Mouse (Mus musculus): ENCODE results near the gene Gm11213.

Gene Gm11213

DNA sequence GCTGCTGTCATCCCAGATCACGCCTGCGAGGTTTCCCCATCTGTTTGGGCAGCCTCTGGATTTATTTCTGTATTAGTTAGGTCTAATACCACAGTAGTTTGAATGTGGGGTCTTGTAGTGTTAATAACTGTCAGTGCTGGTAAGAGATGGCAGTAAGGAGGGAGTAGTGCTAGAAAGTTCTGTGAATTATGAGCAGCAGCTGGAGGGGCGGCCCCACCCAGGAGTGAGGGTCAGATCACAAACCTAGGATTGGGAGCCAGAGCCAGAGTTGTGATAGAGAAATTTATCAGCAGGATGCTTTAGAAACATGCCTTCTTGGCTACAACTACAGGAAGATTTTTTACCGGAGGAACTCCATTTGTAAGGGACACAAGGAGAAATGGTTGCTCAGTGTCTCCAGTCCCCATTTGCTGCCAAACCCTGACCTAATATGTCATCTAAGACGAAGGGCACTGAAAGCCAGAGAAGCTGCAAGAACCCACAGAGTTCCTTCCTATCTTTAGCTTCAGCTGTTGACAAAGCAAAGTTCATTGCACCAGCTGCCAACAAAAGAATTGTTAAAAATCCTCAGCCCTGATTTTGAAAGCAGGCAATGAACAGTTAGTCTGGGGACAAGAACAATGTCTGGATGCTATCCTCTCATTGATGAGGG lies 10.5 kb downstream of the Gm11213 start:
- H3K9me3 ChIP-seq (ENCODE audit: low read length), result no peaks in the 10 kb centered on the region
- no peaks in the 10 kb centered on the region; the same call in 1 of the 2 replicates for H3K27me3 ChIP-seq (ENCODE audit: insufficient read depth, low read length)
- TF ChIP-seq NANOG (IDR thresholded peaks at IDR 0.05; ENCODE audit: borderline replicate concordance, low read length) (no peak), POU5F1 (IDR thresholded peaks at IDR 0.05; ENCODE audit: borderline replicate concordance, low read length) (no peak), CTCF (conservative IDR thresholded peaks at IDR 0.05; ENCODE audit: low read length) (no peak)
- no peaks in the 10 kb centered on the region for H3K36me3 ChIP-seq (ENCODE audit: insufficient read depth, low read length)
- no peaks in the 10 kb centered on the region for H3K4me1 ChIP-seq (replicated peaks; ENCODE audit: low read depth, low read length)
- no peak overlapping the region for H3K4me3 ChIP-seq (replicated peaks; ENCODE audit: low read length)

DNA sequence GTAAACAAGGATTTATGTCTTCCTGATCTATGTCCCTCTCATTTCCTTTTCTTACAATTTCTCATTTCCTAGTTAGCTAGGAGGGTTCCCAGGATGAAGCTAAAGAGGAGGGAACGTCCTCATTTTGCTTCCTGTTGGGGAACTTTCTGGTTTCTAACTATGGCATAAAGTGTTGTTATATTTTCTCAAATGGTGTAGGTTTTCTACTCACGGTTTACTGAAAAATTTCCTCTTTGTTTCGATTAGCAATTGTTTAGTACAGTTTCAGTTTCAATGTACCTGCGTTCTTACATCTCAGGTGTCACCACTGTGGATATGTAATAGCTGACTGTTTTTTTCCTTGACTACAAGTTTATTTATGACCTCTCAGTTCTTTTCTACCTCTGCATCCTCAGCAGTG lies 14.5 kb downstream of the Gm11213 start:
- Histone ChIP-seq H3K36me3 (ENCODE audit: insufficient read depth, low read length) (no peaks in the 10 kb centered on the region), H3K27me3 (ENCODE audit: insufficient read depth, low read length) (no peaks in the 10 kb centered on the region), H3K4me3 (replicated peaks; ENCODE audit: low read length) (no peak overlapping the region), H3K4me1 (replicated peaks; ENCODE audit: low read depth, low read length) (no peaks in the 10 kb centered on the region), H3K9me3 (ENCODE audit: low read length) (no peaks in the 10 kb centered on the region)
- TF ChIP-seq POU5F1 (IDR thresholded peaks at IDR 0.05; ENCODE audit: borderline replicate concordance, low read length) (no peak), CTCF (conservative IDR thresholded peaks at IDR 0.05; ENCODE audit: low read length) (no peak), NANOG (IDR thresholded peaks at IDR 0.05; ENCODE audit: borderline replicate concordance, low read length) (no peak)

DNA sequence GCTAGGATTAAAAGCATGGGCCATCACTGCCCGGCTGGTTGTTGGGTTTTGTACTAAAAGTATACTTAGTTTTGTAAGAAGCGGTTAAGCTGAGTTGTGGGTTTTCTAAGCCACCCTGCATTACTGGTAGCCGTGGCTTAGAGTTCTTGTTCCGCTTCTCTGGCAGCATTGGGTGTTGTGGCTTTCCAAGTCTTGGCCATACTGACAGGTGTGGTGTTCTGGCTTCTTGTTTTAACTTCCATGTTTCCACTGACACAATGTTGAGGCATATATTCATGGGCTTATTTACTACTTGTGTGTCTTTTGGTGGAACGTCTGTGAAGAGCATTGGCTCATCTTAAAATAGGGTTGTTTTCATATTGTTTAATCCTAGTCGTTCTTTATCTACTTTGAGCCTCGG lies 15.1 kb downstream of the Gm11213 start:
- H3K27me3 ChIP-seq (ENCODE audit: insufficient read depth, low read length), result no peaks in the 10 kb centered on the region
- TF ChIP-seq POU5F1 (IDR thresholded peaks at IDR 0.05; ENCODE audit: borderline replicate concordance, low read length), result no peak
- no peak for TF ChIP-seq NANOG (IDR thresholded peaks at IDR 0.05; ENCODE audit: borderline replicate concordance, low read length)
- TF ChIP-seq CTCF (conservative IDR thresholded peaks at IDR 0.05; ENCODE audit: low read length), result no peak

DNA sequence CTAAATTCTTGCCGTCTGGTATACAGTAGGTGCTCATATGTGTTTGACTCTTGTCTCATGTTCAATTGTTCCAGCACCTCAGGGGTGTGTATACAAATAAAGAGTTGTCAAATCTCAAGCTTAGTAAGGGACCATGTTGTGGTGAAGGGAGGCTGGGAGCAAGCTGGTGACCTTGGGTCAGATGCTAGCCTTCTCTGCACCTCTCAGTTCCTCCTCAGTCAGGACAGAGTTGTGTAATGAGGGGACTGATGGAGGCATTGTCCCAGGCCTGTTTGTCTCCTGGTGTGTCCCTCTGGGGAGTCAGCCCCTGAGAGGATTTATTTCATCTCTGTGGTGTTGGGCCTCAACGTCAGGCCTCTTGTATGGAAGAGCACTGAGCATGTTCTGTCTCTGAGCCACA lies 18.8 kb downstream of the Gm11213 start:
- TF ChIP-seq POU5F1 (IDR thresholded peaks at IDR 0.05; ENCODE audit: borderline replicate concordance, low read length), result no peak
- no peak for TF ChIP-seq NANOG (IDR thresholded peaks at IDR 0.05; ENCODE audit: borderline replicate concordance, low read length)
- TF ChIP-seq CTCF (conservative IDR thresholded peaks at IDR 0.05; ENCODE audit: low read length), result no peak
- H3K36me3 ChIP-seq (ENCODE audit: insufficient read depth, low read length), result peaks cover 18% of the 10 kb centered on the region

More for the DNA sequence above, 15.1 kb downstream of the Gm11213 start:
- Histone ChIP-seq H3K36me3 (ENCODE audit: insufficient read depth, low read length) (no peaks in the 10 kb centered on the region), H3K4me1 (replicated peaks; ENCODE audit: low read depth, low read length) (no peaks in the 10 kb centered on the region), H3K9me3 (ENCODE audit: low read length) (no peaks in the 10 kb centered on the region), H3K4me3 (replicated peaks; ENCODE audit: low read length) (no peak overlapping the region)

DNA sequence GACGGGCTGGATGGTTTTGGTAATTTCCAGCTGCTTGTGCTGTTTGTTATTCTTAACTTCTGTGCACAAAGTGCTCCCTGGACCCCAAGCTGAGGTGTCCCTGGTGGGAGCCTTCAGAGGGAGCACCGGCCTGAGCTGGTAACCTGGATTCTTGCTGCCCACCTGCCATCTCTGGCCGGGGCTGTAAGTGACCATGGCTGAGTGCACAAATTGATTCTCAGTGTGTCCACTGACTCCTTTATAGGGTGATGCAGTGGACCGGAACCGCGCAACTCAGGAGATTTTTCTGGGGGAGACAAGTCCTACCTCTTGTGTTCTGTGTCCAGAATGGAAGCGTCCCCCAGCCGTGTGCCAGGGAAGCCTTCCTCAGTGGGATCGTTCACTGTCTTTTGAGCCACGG lies 19.8 kb downstream of the Gm11213 start:
- Histone ChIP-seq H3K9me3 (ENCODE audit: low read length) (peaks cover 38% of the 10 kb centered on the region), H3K4me1 (replicated peaks; ENCODE audit: low read depth, low read length) (no peaks in the 10 kb centered on the region), H3K36me3 (ENCODE audit: insufficient read depth, low read length) (peaks cover 25% of the 10 kb centered on the region), H3K27me3 (ENCODE audit: insufficient read depth, low read length) (no peaks in the 10 kb centered on the region), H3K4me3 (replicated peaks; ENCODE audit: low read length) (no peak overlapping the region)
- TF ChIP-seq POU5F1 (IDR thresholded peaks at IDR 0.05; ENCODE audit: borderline replicate concordance, low read length) (no peak), CTCF (conservative IDR thresholded peaks at IDR 0.05; ENCODE audit: low read length) (no peak), NANOG (IDR thresholded peaks at IDR 0.05; ENCODE audit: borderline replicate concordance, low read length) (no peak)

More for the DNA sequence above, 18.8 kb downstream of the Gm11213 start:
- H3K27me3 ChIP-seq (ENCODE audit: insufficient read depth, low read length), result no peaks in the 10 kb centered on the region
- peaks cover 28% of the 10 kb centered on the region; the same call in 1 of the 2 replicates for H3K9me3 ChIP-seq (ENCODE audit: low read length)
- H3K4me1 ChIP-seq (replicated peaks; ENCODE audit: low read depth, low read length), result no peaks in the 10 kb centered on the region
- no peak overlapping the region for H3K4me3 ChIP-seq (replicated peaks; ENCODE audit: low read length)

DNA sequence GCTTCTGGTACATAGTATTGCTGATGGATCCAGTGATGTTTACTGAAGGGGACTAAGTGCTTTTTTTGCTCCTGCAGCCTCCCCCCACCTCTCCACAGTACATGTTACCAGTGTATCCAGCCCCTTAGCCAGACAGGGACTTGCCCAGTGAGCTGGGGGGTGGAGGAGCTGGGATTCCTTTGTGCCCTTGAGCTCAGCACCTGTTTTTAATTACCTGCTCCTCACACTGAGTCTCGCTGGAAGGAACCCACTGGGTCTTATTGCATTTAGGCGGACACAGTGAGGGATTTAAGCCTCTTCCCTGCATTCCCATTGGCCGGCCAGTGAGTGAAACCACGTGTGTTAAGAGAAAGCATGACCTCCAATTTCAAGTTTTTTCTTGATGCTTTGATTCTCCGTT lies 22.5 kb downstream of the Gm11213 start:
- H3K36me3 ChIP-seq (ENCODE audit: insufficient read depth, low read length), result peaks cover 46% of the 10 kb centered on the region
- TF ChIP-seq POU5F1 (IDR thresholded peaks at IDR 0.05; ENCODE audit: borderline replicate concordance, low read length) (no peak), NANOG (IDR thresholded peaks at IDR 0.05; ENCODE audit: borderline replicate concordance, low read length) (no peak), CTCF (conservative IDR thresholded peaks at IDR 0.05; ENCODE audit: low read length) (no peak)

DNA sequence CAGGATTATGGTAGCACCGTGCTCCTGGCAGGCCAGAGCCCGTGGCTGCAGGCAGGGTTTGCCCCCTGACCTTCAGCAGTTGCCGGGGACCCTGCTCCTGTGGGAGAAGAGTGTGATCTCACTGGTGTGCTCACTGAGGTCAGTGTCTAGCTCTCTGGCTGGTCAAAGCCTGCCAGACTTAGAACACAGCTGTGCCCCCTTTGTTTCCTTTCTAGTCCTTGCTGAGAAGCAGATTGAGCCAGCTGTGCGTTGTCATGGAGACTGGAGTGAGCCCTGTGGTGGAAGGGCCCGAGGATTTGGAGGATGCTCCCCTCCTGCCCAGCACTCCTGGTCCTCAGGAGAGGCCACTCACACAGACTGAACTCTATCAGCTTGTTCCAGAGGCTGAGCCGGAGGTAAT lies 25.0 kb downstream of the Gm11213 start:
- no peak overlapping the region for H3K4me3 ChIP-seq (replicated peaks; ENCODE audit: low read length)
- peaks cover 46% of the 10 kb centered on the region for H3K36me3 ChIP-seq (ENCODE audit: insufficient read depth, low read length)
- H3K27me3 ChIP-seq (ENCODE audit: insufficient read depth, low read length), result no peaks in the 10 kb centered on the region
- no peaks in the 10 kb centered on the region for H3K4me1 ChIP-seq (replicated peaks; ENCODE audit: low read depth, low read length)
- no peak for TF ChIP-seq NANOG (IDR thresholded peaks at IDR 0.05; ENCODE audit: borderline replicate concordance, low read length)
- no peak for TF ChIP-seq CTCF (conservative IDR thresholded peaks at IDR 0.05; ENCODE audit: low read length)
- TF ChIP-seq POU5F1 (IDR thresholded peaks at IDR 0.05; ENCODE audit: borderline replicate concordance, low read length), result no peak
- peaks cover 74% of the 10 kb centered on the region for H3K9me3 ChIP-seq (ENCODE audit: low read length)

More for the DNA sequence above, 22.5 kb downstream of the Gm11213 start:
- Histone ChIP-seq H3K27me3 (ENCODE audit: insufficient read depth, low read length) (no peaks in the 10 kb centered on the region), H3K4me3 (replicated peaks; ENCODE audit: low read length) (no peak overlapping the region), H3K9me3 (ENCODE audit: low read length) (peaks cover 65% of the 10 kb centered on the region), H3K4me1 (replicated peaks; ENCODE audit: low read depth, low read length) (no peaks in the 10 kb centered on the region)

DNA sequence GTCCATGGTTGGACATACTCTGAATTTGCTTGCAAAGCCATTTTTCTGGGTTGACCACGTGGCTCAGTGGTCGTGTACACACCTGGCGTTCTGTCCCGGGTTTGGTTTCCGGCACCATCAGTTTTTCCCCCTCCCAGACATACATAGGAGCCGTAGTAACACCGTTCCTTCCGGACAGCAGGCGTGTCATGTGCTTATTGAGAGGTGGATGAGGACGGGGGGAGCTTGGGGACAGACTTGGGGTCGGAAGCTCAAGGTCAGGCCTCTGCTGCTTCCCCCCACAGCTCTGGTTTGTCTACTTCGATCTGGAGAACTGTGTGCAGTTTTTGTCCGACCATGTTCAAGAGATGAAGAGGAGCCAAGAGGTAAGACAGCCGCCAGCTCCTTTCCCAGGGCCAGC lies 25.4 kb downstream of the Gm11213 start:
- Histone ChIP-seq H3K4me3 (replicated peaks; ENCODE audit: low read length) (no peak overlapping the region), H3K27me3 (ENCODE audit: insufficient read depth, low read length) (no peaks in the 10 kb centered on the region), H3K4me1 (replicated peaks; ENCODE audit: low read depth, low read length) (no peaks in the 10 kb centered on the region), H3K36me3 (ENCODE audit: insufficient read depth, low read length) (peaks cover 46% of the 10 kb centered on the region), H3K9me3 (ENCODE audit: low read length) (peaks cover 74% of the 10 kb centered on the region)
- TF ChIP-seq CTCF (conservative IDR thresholded peaks at IDR 0.05; ENCODE audit: low read length), result no peak
- TF ChIP-seq NANOG (IDR thresholded peaks at IDR 0.05; ENCODE audit: borderline replicate concordance, low read length), result no peak
- TF ChIP-seq POU5F1 (IDR thresholded peaks at IDR 0.05; ENCODE audit: borderline replicate concordance, low read length), result no peak

DNA sequence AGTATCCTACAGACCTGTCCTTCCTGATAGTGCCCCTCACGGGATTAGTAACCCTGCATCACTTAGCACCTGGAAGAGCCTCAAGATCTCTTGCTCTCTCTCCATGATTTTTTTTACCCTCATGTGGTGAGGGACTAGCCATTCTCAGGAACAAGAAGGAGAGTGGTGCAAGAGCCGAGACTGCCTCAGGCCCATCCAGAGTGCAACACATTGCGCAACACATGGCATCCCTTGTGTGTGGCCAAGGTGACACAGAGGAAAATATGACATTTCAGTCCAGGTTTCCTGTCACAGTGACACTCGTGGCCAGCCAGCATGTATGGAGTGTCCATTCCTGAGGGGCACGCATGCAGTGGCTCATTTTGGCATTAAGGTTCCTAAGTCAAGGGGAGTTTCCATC lies 32.4 kb downstream of the Gm11213 start:
- Histone ChIP-seq H3K36me3 (ENCODE audit: insufficient read depth, low read length) (peaks cover 50% of the 10 kb centered on the region), H3K4me1 (replicated peaks; ENCODE audit: low read depth, low read length) (no peaks in the 10 kb centered on the region), H3K27me3 (ENCODE audit: insufficient read depth, low read length) (no peaks in the 10 kb centered on the region), H3K4me3 (replicated peaks; ENCODE audit: low read length) (no peak overlapping the region), H3K9me3 (ENCODE audit: low read length) (peaks cover 57% of the 10 kb centered on the region)
- no peak for TF ChIP-seq NANOG (IDR thresholded peaks at IDR 0.05; ENCODE audit: borderline replicate concordance, low read length)
- no peak for TF ChIP-seq CTCF (conservative IDR thresholded peaks at IDR 0.05; ENCODE audit: low read length)
- TF ChIP-seq POU5F1 (IDR thresholded peaks at IDR 0.05; ENCODE audit: borderline replicate concordance, low read length), result no peak

Measured in E14TG2a.4 (cell line).